Mouse (Mus musculus): ENCODE measurements around the gene Kif1a. TPM values are rescaled to one million over a fixed set of nuclear protein-coding genes. Genes with fewer than 3 reads are reported as not detected.

The Kif1a gene
- polyA plus RNA-seq, 1 experiment from 2014 or later = 82.8 TPM

DNA sequence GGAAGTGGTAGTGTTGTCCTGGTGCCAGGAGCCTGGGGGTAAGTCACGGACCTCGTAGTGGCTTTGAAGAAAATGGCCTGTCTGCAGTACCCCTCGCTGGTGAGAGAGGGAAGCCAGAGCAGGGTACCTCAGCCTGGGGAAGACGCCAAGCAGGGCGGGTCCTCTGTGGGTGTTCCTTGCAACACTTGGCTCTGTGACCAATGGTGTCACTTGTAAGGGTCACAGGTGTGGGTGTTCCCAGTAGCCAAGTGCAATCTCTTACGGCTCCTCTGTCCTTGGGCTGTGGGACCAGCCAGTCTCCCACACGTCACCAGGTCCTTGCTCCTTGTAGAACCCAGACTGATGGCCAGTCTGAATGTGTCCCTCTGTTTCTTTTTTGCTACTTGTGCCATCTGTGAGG is 95.7 kb downstream of the Kif1a start, which contains the start of gene Aqp12:
Gene Aqp12, plus strand, starts transcription at position 274 of the 400 bp plus-strand sequence.
- Histone ChIP-seq H3K4me1 (replicated peaks; ENCODE audit: control insufficient read depth, insufficient read depth, low read length) (no peaks in the 10 kb centered on the region), H3K36me3 (ENCODE audit: control insufficient read depth, insufficient read depth, low read length) (no peaks in the 10 kb centered on the region), H3K9ac (ENCODE audit: low read depth, low read length) (no peak within 1 kb of the TSS), H3K9me3 (ENCODE audit: control insufficient read depth, low read length) (no peaks in the 10 kb centered on the region), H3K4me2 (replicated peaks; ENCODE audit: low read depth, low read length) (no peak within 1 kb of the TSS), H3K4me3 (ENCODE audit: low read depth, low read length) (no peak within 1 kb of the TSS), H3K27ac (ENCODE audit: low read depth, low read length) (no peak within 1 kb of the TSS), H3K27me3 (ENCODE audit: control insufficient read depth, insufficient read depth, low read length) (no peaks in the 10 kb centered on the region)
- DNase-seq (ENCODE audit: low spot score) (no peak), ATAC-seq (ENCODE audit: low FRiP score) (no peak)
- WGBS = 79% methylated on average over 7 of the region's 7 CpGs

DNA sequence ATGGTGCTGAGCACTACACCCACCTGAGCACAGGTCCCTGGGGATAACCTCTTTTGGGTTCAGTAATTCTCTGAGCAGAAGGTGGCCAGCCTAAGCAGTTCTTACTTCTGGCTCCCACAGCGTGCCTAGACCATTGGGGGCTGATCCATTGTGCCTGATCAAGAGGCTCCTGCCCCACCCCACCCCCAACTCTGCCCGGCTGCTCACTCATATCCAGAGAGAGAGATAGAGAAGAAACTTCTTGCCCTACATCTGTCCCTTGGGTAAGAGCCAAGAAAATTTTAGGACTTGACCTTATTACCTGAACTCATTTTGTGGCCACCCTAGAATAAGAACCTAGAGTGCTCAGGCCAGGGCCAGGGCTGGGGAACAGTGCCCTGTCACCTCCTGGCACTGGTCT is 108.9 kb downstream of the Kif1a start:
- ATAC-seq (ENCODE audit: low FRiP score) (no peak), DNase-seq (ENCODE audit: low spot score) (no peak)
- WGBS = 77% methylated on average over 2 of the region's 2 CpGs
- Histone ChIP-seq H3K4me3 (ENCODE audit: low read depth, low read length) (no peak overlapping the region), H3K4me1 (replicated peaks; ENCODE audit: control insufficient read depth, insufficient read depth, low read length) (no peaks in the 10 kb centered on the region), H3K27ac (ENCODE audit: low read depth, low read length) (no peak overlapping the region), H3K4me2 (replicated peaks; ENCODE audit: low read depth, low read length) (no peak overlapping the region), H3K9me3 (ENCODE audit: control insufficient read depth, low read length) (no peaks in the 10 kb centered on the region), H3K9ac (ENCODE audit: low read depth, low read length) (no peak overlapping the region), H3K27me3 (ENCODE audit: control insufficient read depth, insufficient read depth, low read length) (no peaks in the 10 kb centered on the region), H3K36me3 (ENCODE audit: control insufficient read depth, insufficient read depth, low read length) (no peaks in the 10 kb centered on the region)

DNA sequence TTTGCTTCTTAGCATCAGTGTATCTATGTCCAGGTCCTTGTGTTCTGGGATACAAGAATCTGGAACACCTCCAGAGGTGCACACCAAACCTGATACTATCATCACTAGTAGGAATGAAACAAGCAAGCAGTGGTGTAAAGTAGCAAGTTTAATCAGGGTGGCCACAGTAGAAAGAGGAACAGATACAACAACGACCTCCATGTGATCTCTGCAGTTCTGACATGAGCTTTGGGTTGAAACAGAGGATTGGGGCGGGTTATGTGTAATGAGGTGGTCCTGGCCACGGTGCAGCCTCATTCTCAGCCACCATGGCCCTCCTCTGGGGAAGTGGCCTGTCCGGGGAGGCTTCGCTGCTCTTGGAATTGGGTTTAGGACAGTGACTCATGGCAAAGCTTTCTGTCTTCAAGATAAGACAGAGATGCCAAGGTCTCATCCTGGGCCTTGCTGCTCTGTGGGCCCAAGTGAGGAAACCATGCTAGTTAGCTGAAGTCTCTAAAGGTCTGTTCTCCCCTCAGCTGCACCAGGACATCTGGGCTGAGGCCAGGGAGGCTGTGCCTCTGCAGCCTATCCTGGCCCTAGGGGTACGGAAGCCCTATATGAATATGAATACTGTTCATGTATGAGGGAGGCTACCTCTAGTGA is 109.4 kb downstream of the Kif1a start:
- ATAC-seq (ENCODE audit: low FRiP score) = no peak
- Histone ChIP-seq H3K9me3 (ENCODE audit: control insufficient read depth, low read length) (no peaks in the 10 kb centered on the region), H3K27me3 (ENCODE audit: control insufficient read depth, insufficient read depth, low read length) (no peaks in the 10 kb centered on the region), H3K9ac (ENCODE audit: low read depth, low read length) (no peak overlapping the region), H3K4me3 (ENCODE audit: low read depth, low read length) (no peak overlapping the region), H3K36me3 (ENCODE audit: control insufficient read depth, insufficient read depth, low read length) (no peaks in the 10 kb centered on the region), H3K4me1 (replicated peaks; ENCODE audit: control insufficient read depth, insufficient read depth, low read length) (no peaks in the 10 kb centered on the region), H3K4me2 (replicated peaks; ENCODE audit: low read depth, low read length) (no peak overlapping the region), H3K27ac (ENCODE audit: low read depth, low read length) (no peak overlapping the region)
- DNase-seq (ENCODE audit: low spot score) = no peak
- 80% methylated on average over 6 of the region's 6 CpGs for WGBS

DNA sequence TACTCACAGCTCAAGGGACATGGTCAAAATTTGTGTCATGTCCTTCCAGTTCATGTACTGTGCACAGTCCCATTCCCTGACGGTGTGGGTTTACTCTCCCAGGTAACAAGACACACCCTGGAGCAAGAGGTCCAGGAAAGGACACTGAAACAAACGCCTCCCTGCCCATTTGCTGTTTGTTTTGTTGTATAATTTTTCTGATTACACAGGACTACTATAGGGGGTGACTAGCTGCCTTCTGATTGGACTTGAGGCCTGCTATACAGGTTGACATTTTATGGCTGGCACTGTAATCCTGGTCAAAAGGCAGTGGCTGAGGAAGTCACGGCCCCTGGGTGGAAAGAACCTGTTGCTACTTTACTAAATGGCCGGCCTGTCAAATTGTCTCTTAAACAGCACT is 111.9 kb downstream of the Kif1a start:
- no peak overlapping the region for H3K4me3 ChIP-seq (ENCODE audit: low read depth, low read length)
- H3K27ac ChIP-seq (ENCODE audit: low read depth, low read length) = no peak overlapping the region
- WGBS = 81% methylated on average over 4 of the region's 4 CpGs
- ATAC-seq (ENCODE audit: low FRiP score) = no peak
- no peak overlapping the region for H3K4me2 ChIP-seq (replicated peaks; ENCODE audit: low read depth, low read length)
- no peaks in the 10 kb centered on the region for H3K36me3 ChIP-seq (ENCODE audit: control insufficient read depth, insufficient read depth, low read length)
- H3K9ac ChIP-seq (ENCODE audit: low read depth, low read length) = no peak overlapping the region
- no peak for DNase-seq (ENCODE audit: low spot score)
- no peaks in the 10 kb centered on the region for H3K4me1 ChIP-seq (replicated peaks; ENCODE audit: control insufficient read depth, insufficient read depth, low read length)
- H3K9me3 ChIP-seq (ENCODE audit: control insufficient read depth, low read length) = no peaks in the 10 kb centered on the region
- no peaks in the 10 kb centered on the region for H3K27me3 ChIP-seq (ENCODE audit: control insufficient read depth, insufficient read depth, low read length)

DNA sequence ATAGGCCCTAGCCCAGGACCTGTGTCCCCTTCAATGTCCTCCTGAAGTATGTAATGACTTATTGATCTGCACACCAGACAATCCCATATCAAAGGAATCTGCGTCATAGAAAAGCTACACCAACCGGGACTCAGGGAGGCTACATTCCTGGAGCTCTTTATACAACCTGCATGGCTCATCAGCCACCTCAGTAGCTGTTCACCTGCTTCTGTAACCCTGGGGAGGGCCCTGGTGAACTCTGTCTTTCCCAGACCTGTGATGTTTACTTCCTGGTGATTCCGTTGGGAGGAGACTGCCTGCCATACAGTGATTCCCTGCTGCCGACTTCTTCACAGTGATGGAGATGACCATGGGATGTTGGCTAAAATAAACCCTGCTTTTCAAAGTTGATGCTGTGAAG is 112.9 kb downstream of the Kif1a start:
- Histone ChIP-seq H3K4me2 (replicated peaks; ENCODE audit: low read depth, low read length) (no peak overlapping the region), H3K9me3 (ENCODE audit: control insufficient read depth, low read length) (no peaks in the 10 kb centered on the region), H3K27me3 (ENCODE audit: control insufficient read depth, insufficient read depth, low read length) (no peaks in the 10 kb centered on the region), H3K9ac (ENCODE audit: low read depth, low read length) (no peak overlapping the region), H3K27ac (ENCODE audit: low read depth, low read length) (no peak overlapping the region), H3K36me3 (ENCODE audit: control insufficient read depth, insufficient read depth, low read length) (no peaks in the 10 kb centered on the region), H3K4me3 (ENCODE audit: low read depth, low read length) (no peak overlapping the region), H3K4me1 (replicated peaks; ENCODE audit: control insufficient read depth, insufficient read depth, low read length) (no peaks in the 10 kb centered on the region)
- no peak for ATAC-seq (ENCODE audit: low FRiP score)
- WGBS = 82% methylated on average over 4 of the region's 4 CpGs
- no peak for DNase-seq (ENCODE audit: low spot score)

DNA sequence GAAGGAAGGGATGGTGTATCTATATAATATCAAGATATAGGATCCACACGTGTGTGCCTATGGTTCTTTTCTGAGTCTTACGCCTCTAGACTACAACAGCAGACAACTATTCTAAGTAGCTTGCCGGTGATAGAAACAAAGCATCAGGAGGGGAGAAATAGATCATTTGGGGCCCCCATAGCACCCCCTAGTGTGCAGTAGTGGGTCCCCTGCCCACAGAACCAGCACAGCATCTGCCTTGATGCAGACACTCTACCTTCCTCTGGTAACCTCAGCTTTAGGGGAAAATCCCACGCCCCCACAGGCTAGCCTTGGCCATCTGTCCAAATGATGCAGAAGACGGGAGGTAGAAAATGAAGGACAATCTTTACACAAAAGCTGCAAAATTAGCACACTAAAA is 116.8 kb downstream of the Kif1a start:
- H3K4me1 ChIP-seq (replicated peaks; ENCODE audit: control insufficient read depth, insufficient read depth, low read length) = no peaks in the 10 kb centered on the region
- WGBS = 94% methylated on average over 5 of the region's 5 CpGs
- no peak overlapping the region for H3K4me2 ChIP-seq (replicated peaks; ENCODE audit: low read depth, low read length)

DNA sequence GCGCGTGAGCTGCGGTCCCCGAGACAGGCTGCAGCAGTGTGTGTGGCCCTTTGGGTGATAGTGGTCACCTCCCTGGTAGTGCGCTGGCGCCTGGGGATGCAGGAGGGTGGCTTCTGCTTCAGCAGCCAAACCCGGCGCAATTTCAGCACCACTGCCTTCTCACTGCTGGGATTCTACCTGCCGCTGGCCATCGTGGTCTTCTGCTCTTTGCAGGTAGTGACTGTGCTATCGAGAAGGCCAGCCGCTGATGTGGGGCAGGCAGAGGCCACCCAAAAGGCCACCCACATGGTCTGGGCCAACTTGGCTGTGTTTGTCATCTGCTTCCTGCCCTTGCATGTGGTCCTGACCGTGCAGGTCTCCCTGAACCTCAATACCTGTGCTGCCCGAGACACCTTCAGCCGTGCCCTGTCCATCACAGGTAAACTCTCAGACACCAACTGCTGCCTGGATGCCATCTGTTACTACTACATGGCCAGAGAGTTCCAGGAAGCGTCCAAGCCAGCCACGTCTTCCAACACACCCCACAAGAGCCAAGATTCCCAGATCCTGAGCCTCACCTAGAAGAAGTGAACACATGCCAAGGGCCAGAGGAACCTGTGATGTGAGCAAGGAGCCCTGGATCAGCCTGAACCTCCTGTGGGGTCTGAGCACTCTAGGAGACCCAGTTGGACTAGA is 118.7 kb downstream of the Kif1a start:
- WGBS = 91% methylated on average over 17 of the region's 17 CpGs
- ATAC-seq (ENCODE audit: low FRiP score) = no peak
- no peak overlapping the region for H3K4me3 ChIP-seq (ENCODE audit: low read depth, low read length)

More for the DNA sequence above, 116.8 kb downstream of the Kif1a start:
- Histone ChIP-seq H3K4me3 (ENCODE audit: low read depth, low read length) (no peak overlapping the region), H3K27ac (ENCODE audit: low read depth, low read length) (no peak overlapping the region), H3K36me3 (ENCODE audit: control insufficient read depth, insufficient read depth, low read length) (no peaks in the 10 kb centered on the region), H3K9me3 (ENCODE audit: control insufficient read depth, low read length) (no peaks in the 10 kb centered on the region), H3K9ac (ENCODE audit: low read depth, low read length) (no peak overlapping the region), H3K27me3 (ENCODE audit: control insufficient read depth, insufficient read depth, low read length) (no peaks in the 10 kb centered on the region)
- ATAC-seq (ENCODE audit: low FRiP score) (no peak), DNase-seq (ENCODE audit: low spot score) (no peak)

DNA sequence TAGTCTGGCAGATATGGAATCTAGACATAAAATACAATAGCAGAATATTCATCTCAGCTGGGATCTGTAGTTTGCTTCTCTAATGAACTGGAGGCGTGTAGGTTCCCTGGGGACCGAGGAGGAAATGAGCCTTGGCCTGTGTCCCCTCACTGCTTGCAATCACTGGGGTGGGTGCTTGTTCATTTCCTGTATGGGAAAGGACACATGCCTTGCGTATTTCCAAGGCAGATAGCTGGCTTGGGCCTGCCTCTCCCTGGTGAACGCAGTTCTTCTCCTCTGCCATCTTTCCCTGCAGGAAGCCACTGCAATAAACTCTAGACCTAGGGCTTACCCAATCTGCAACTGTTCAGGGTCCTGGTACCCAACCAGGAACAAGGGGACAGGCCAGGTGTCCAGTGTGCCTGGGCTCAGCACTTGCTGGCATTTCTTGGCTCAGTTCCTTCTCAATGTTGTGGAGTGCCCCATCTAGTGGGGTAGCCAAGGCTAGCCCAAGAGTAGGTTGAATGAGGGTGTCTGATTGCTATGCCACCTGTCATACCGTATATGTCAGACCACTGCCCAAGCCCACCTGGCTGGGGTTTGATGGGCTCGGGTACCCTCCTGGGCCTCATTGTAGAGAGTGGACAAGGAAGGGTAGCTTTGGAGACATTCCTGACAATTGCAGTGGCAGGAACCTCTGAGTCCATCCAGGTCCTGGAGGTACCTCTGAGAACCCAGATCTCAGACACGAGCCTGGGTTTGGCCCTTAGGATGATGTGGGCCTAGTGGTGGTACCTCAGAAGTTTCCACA is 120.5 kb downstream of the Kif1a start:
- no peak overlapping the region for H3K4me2 ChIP-seq (replicated peaks; ENCODE audit: low read depth, low read length)
- no peaks in the 10 kb centered on the region for H3K36me3 ChIP-seq (ENCODE audit: control insufficient read depth, insufficient read depth, low read length)
- no peaks in the 10 kb centered on the region for H3K9me3 ChIP-seq (ENCODE audit: control insufficient read depth, low read length)
- H3K27me3 ChIP-seq (ENCODE audit: control insufficient read depth, insufficient read depth, low read length) = no peaks in the 10 kb centered on the region
- DNase-seq (ENCODE audit: low spot score) = no peak
- no peak overlapping the region for H3K27ac ChIP-seq (ENCODE audit: low read depth, low read length)
- H3K9ac ChIP-seq (ENCODE audit: low read depth, low read length) = no peak overlapping the region
- no peak for ATAC-seq (ENCODE audit: low FRiP score)
- no peaks in the 10 kb centered on the region for H3K4me1 ChIP-seq (replicated peaks; ENCODE audit: control insufficient read depth, insufficient read depth, low read length)
- no peak overlapping the region for H3K4me3 ChIP-seq (ENCODE audit: low read depth, low read length)
- WGBS = 79% methylated on average over 7 of the region's 7 CpGs

More for the DNA sequence above, 118.7 kb downstream of the Kif1a start:
- Histone ChIP-seq H3K36me3 (ENCODE audit: control insufficient read depth, insufficient read depth, low read length) (no peaks in the 10 kb centered on the region), H3K27ac (ENCODE audit: low read depth, low read length) (no peak overlapping the region), H3K4me1 (replicated peaks; ENCODE audit: control insufficient read depth, insufficient read depth, low read length) (no peaks in the 10 kb centered on the region), H3K9me3 (ENCODE audit: control insufficient read depth, low read length) (no peaks in the 10 kb centered on the region), H3K9ac (ENCODE audit: low read depth, low read length) (no peak overlapping the region), H3K4me2 (replicated peaks; ENCODE audit: low read depth, low read length) (no peak overlapping the region), H3K27me3 (ENCODE audit: control insufficient read depth, insufficient read depth, low read length) (no peaks in the 10 kb centered on the region)
- no peak for DNase-seq (ENCODE audit: low spot score)

Data from hindbrain, embryonic 11.5 days (tissue).